Mouse (Mus musculus) spleen, adult 10 weeks (tissue): ENCODE results near the gene Esp22. TPM values are rescaled to one million over a fixed set of nuclear protein-coding genes. Genes with fewer than 3 reads are reported as not detected.

Experiments used
- polyA plus RNA-seq: library from polyadenylated mRNA; stranded (reverse); fragments of 350-450 nt; fragmentation: Illumina TruSeq; extraction: RNeasy Lipid Tissue Mini Kit (QIAGEN cat#74804); gene quantifications from one replicate; pipeline ENCODE4 v1.2.3, GENCODE M21; 2015; ENCODE audit warnings: low replicate concordance; ENCODE audit not compliant: insufficient read depth

Esp22 gene
- polyA plus RNA-seq = not detected

DNA sequence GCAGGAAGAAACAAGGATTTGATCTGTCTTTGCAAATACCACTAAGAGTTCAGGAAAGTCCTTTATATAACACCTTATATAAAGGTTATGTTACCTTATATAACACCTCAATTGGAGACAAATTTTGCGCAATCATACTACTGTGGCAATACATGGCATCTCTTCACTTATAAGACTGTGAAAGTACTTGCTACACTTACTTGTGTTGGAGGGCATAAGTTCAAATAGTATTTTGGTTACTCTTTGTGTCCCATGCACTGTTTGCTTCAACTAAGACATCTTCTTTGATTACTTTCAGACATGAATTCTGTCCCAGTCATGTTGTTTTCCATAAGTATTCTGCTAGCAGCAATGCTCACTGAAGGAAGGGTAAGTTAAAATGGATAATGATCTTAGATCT is at the start of gene Esp22:
Gene Esp22, plus strand, starts transcription at position 301 of the 400 bp plus-strand sequence.

DNA sequence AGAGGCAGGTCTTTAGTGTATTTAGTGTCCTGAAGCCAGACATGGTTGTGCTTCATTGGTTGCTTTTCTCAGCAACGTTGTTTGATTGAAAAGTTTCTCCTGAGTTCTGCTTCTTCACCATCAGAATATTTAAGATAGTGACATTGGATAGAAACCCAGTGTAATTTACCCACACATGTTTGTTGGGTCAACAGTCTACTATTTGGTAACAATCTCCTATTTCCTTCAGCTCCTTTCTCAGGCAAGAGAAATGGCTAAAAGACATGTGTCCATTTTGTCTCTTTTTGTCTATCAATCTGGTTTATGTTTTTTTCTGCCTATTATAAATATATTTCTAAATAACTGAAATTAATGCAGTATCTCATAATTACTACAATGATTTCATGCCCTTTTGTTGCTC is 18.2 kb upstream of the Esp22 start, which contains the start of gene Esp23:
Gene Esp23, minus strand, starts transcription at position 101 of the 400 bp plus-strand sequence.

Other genes with a start within 250 kb of the Esp22 start
- not detected for gene Esp24, start 58.6 kb upstream of the Esp22 start, polyA plus RNA-seq
- not detected for gene Gm21903, start 52.0 kb upstream of the Esp22 start, polyA plus RNA-seq
- gene Esp23, start 18.3 kb upstream of the Esp22 start, polyA plus RNA-seq = not detected